Mouse (Mus musculus): Measurements from ENCODE around the gene Ppm1l.

DNA sequence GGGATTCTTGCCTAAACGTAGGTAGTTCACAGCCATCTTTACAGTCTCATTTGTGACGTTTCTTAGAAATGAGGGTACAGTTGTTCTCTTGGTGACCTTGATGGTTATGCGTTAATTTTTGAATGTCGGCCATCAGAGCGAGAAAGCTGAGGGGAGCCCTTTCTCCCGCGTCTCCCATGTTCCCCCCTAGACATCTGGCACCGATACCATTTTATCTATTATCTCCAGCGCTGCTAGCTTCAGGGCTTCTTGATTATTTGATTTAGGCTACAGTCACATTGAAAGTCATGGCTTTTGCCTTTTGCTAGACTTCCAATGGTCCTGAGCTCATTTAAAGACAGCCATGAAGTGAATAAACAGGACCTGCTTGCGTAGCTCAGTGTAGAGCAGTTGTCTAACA lies 26.5 kb downstream of the Ppm1l start:
- TF ChIP-seq CTCF (conservative IDR thresholded peaks at IDR 0.05; ENCODE audit: low read length) (no peak), NANOG (IDR thresholded peaks at IDR 0.05; ENCODE audit: borderline replicate concordance, low read length) (no peak), POU5F1 (IDR thresholded peaks at IDR 0.05; ENCODE audit: borderline replicate concordance, low read length) (no peak)
